Mouse (Mus musculus): Measurements from ENCODE around the gene Treml2. TPM values are rescaled to one million over a fixed set of nuclear protein-coding genes. Genes with fewer than 3 reads are reported as not detected.

The Treml2 gene
- 6.3 and 7.5 TPM in 2 replicates for polyA plus RNA-seq (2016; fragmentation: Nextera tagmentation; extraction: Ambion mirVana)

- peak; percentile 89 for ATAC-seq
- Histone ChIP-seq H3K9ac (peak within 1 kb of the TSS; percentile 80), H3K36me3 (peaks cover 21% of the 10 kb centered on the region), H3K27ac (peak within 1 kb of the TSS; percentile 92), H3K4me1 (peaks cover 74% of the 10 kb centered on the region), H3K9me3 (replicated peaks) (no peaks in the 10 kb centered on the region), H3K27me3 (replicated peaks) (no peaks in the 10 kb centered on the region), H3K4me3 (peak within 1 kb of the TSS; percentile 69), H3K4me2 (peak within 1 kb of the TSS; percentile 84)
- 14% methylated on average over 3 of the region's 4 CpGs for WGBS (ENCODE audit: insufficient replicate concordance)
Observed at GRCm38 (mm10) chr17:48299203-48299602, at the start of gene Treml2. Gene Treml2, plus strand, starts transcription at chr17:48299498.

- Histone ChIP-seq H3K4me3 (no peak overlapping the region), H3K9me3 (replicated peaks) (no peaks in the 10 kb centered on the region), H3K9ac (no peak overlapping the region), H3K4me2 (no peak overlapping the region), H3K27me3 (replicated peaks) (no peaks in the 10 kb centered on the region), H3K4me1 (no peaks in the 10 kb centered on the region), H3K27ac (no peak overlapping the region), H3K36me3 (no peaks in the 10 kb centered on the region)
- ATAC-seq, result no peak
- WGBS (ENCODE audit: insufficient replicate concordance), result 70% methylated on average over 11 of the region's 11 CpGs
Observed at GRCm38 (mm10) chr17:48249501-48249900, 49.8 kb upstream of the Treml2 start.

GRCm38 (mm10) chr17:48250631-48251030 lies 48.7 kb upstream of the Treml2 start:
- H3K27ac ChIP-seq, result no peak overlapping the region
- 76% methylated on average over 7 of the region's 7 CpGs for WGBS (ENCODE audit: insufficient replicate concordance)
- ATAC-seq, result no peak
- no peaks in the 10 kb centered on the region for H3K4me1 ChIP-seq
- no peak overlapping the region for H3K4me3 ChIP-seq
- H3K9ac ChIP-seq, result no peak overlapping the region
- no peaks in the 10 kb centered on the region for H3K27me3 ChIP-seq (replicated peaks)
- no peak overlapping the region for H3K4me2 ChIP-seq
- no peaks in the 10 kb centered on the region for H3K36me3 ChIP-seq
- H3K9me3 ChIP-seq (replicated peaks), result no peaks in the 10 kb centered on the region

GRCm38 (mm10) chr17:48256575-48256974 lies 42.7 kb upstream of the Treml2 start:
- Histone ChIP-seq H3K4me3 (no peak overlapping the region), H3K36me3 (no peaks in the 10 kb centered on the region), H3K27ac (no peak overlapping the region), H3K9ac (no peak overlapping the region), H3K4me1 (no peaks in the 10 kb centered on the region), H3K27me3 (replicated peaks) (no peaks in the 10 kb centered on the region), H3K9me3 (replicated peaks) (no peaks in the 10 kb centered on the region), H3K4me2 (no peak overlapping the region)
- ATAC-seq, result no peak

GRCm38 (mm10) chr17:48261868-48262267 lies 37.4 kb upstream of the Treml2 start:
- Histone ChIP-seq H3K4me1 (peaks cover 18% of the 10 kb centered on the region), H3K27me3 (replicated peaks) (no peaks in the 10 kb centered on the region), H3K9me3 (replicated peaks) (no peaks in the 10 kb centered on the region), H3K4me2 (no peak overlapping the region), H3K27ac (no peak overlapping the region), H3K36me3 (no peaks in the 10 kb centered on the region), H3K9ac (no peak overlapping the region), H3K4me3 (no peak overlapping the region)
- no peak for ATAC-seq
- 48% methylated on average over 2 of the region's 2 CpGs for WGBS (ENCODE audit: insufficient replicate concordance)

- no peaks in the 10 kb centered on the region for H3K36me3 ChIP-seq
- peaks cover 36% of the 10 kb centered on the region for H3K4me1 ChIP-seq
- H3K9ac ChIP-seq, result no peak within 1 kb of the TSS
- peak within 1 kb of the TSS; percentile 61 for H3K27ac ChIP-seq
- H3K27me3 ChIP-seq (replicated peaks), result no peaks in the 10 kb centered on the region
- no peak within 1 kb of the TSS for H3K4me3 ChIP-seq
- no peak for ATAC-seq
- H3K9me3 ChIP-seq (replicated peaks), result no peaks in the 10 kb centered on the region
- WGBS (ENCODE audit: insufficient replicate concordance), result 63% methylated on average over 3 of the region's 3 CpGs
- peak within 1 kb of the TSS; percentile 14; the same call in 1 of the 2 replicates for H3K4me2 ChIP-seq
Observed at GRCm38 (mm10) chr17:48263741-48264362, 35.4 kb upstream of the Treml2 start, which contains the start of gene Treml4. Gene Treml4, plus strand, starts transcription at chr17:48264295.

GRCm38 (mm10) chr17:48264662-48265061 lies 34.6 kb upstream of the Treml2 start:
- peak; percentile 78 for ATAC-seq
- 74% methylated on average over 7 of the region's 7 CpGs for WGBS (ENCODE audit: insufficient replicate concordance)
- H3K4me2 ChIP-seq, result peak overlapping the region; percentile 14; the same call in 1 of the 2 replicates

GRCm38 (mm10) chr17:48266138-48266537 lies 33.2 kb upstream of the Treml2 start:
- Histone ChIP-seq H3K4me1 (peaks cover 56% of the 10 kb centered on the region), H3K9ac (no peak overlapping the region), H3K4me2 (no peak overlapping the region), H3K9me3 (replicated peaks) (no peaks in the 10 kb centered on the region), H3K36me3 (no peaks in the 10 kb centered on the region), H3K27ac (0 out of 2 replicates have a peak overlapping the region, but pooled peaks have one; percentile 1), H3K4me3 (no peak overlapping the region), H3K27me3 (replicated peaks) (no peaks in the 10 kb centered on the region)
- ATAC-seq, result no peak
- 78% methylated on average over 2 of the region's 2 CpGs for WGBS (ENCODE audit: insufficient replicate concordance)

More at GRCm38 (mm10) chr17:48264662-48265061, 34.6 kb upstream of the Treml2 start:
- H3K9ac ChIP-seq, result no peak overlapping the region
- no peaks in the 10 kb centered on the region for H3K27me3 ChIP-seq (replicated peaks)
- H3K9me3 ChIP-seq (replicated peaks), result no peaks in the 10 kb centered on the region
- no peak overlapping the region for H3K4me3 ChIP-seq
- H3K27ac ChIP-seq, result peak overlapping the region; percentile 61
- no peaks in the 10 kb centered on the region for H3K36me3 ChIP-seq
- H3K4me1 ChIP-seq, result peaks cover 43% of the 10 kb centered on the region

GRCm38 (mm10) chr17:48266610-48267304 lies 32.5 kb upstream of the Treml2 start:
- Histone ChIP-seq H3K9ac (no peak overlapping the region), H3K36me3 (no peaks in the 10 kb centered on the region), H3K27me3 (replicated peaks) (no peaks in the 10 kb centered on the region), H3K4me3 (no peak overlapping the region), H3K4me1 (peaks cover 62% of the 10 kb centered on the region), H3K4me2 (no peak overlapping the region), H3K27ac (0 out of 2 replicates have a peak overlapping the region, but pooled peaks have one; percentile 1), H3K9me3 (replicated peaks) (no peaks in the 10 kb centered on the region)
- ATAC-seq, result no peak
- WGBS (ENCODE audit: insufficient replicate concordance), result 50% methylated on average over 2 of the region's 2 CpGs

GRCm38 (mm10) chr17:48267591-48267990 lies 31.7 kb upstream of the Treml2 start:
- Histone ChIP-seq H3K9me3 (replicated peaks) (no peaks in the 10 kb centered on the region), H3K4me3 (no peak overlapping the region), H3K36me3 (no peaks in the 10 kb centered on the region), H3K9ac (no peak overlapping the region), H3K27ac (no peak overlapping the region), H3K4me1 (peaks cover 68% of the 10 kb centered on the region), H3K4me2 (peak overlapping the region; percentile 0; the same call in 1 of the 2 replicates), H3K27me3 (replicated peaks) (no peaks in the 10 kb centered on the region)
- ATAC-seq, result peak; percentile 25; the same call in 1 of the 2 replicates
- 19% methylated on average over 1 of the region's 1 CpGs for WGBS (ENCODE audit: insufficient replicate concordance)

GRCm38 (mm10) chr17:48268276-48268675 lies 31.0 kb upstream of the Treml2 start:
- H3K27me3 ChIP-seq (replicated peaks), result no peaks in the 10 kb centered on the region
- no peak overlapping the region for H3K27ac ChIP-seq

GRCm38 (mm10) chr17:48269833-48270232 lies 29.5 kb upstream of the Treml2 start:
- H3K27ac ChIP-seq, result peak overlapping the region; percentile 94
- peak overlapping the region; percentile 67 for H3K4me2 ChIP-seq
- H3K9ac ChIP-seq, result peak overlapping the region; percentile 32; the same call in 1 of the 2 replicates
- no peaks in the 10 kb centered on the region for H3K27me3 ChIP-seq (replicated peaks)
- H3K9me3 ChIP-seq (replicated peaks), result no peaks in the 10 kb centered on the region
- ATAC-seq, result no peak
- peaks cover 82% of the 10 kb centered on the region for H3K4me1 ChIP-seq
- H3K4me3 ChIP-seq, result no peak overlapping the region
- 52% methylated on average over 4 of the region's 4 CpGs for WGBS (ENCODE audit: insufficient replicate concordance)
- no peaks in the 10 kb centered on the region for H3K36me3 ChIP-seq

More at GRCm38 (mm10) chr17:48268276-48268675, 31.0 kb upstream of the Treml2 start:
- H3K4me3 ChIP-seq, result no peak overlapping the region
- H3K36me3 ChIP-seq, result no peaks in the 10 kb centered on the region
- peaks cover 75% of the 10 kb centered on the region for H3K4me1 ChIP-seq
- no peak overlapping the region for H3K4me2 ChIP-seq
- H3K9ac ChIP-seq, result no peak overlapping the region
- no peaks in the 10 kb centered on the region for H3K9me3 ChIP-seq (replicated peaks)
- ATAC-seq, result no peak
